Mouse (Mus musculus) stomach, embryonic 14.5 days (tissue): ENCODE measurements around the gene Dapk3. TPM values are rescaled to one million over a fixed set of nuclear protein-coding genes. Genes with fewer than 3 reads are reported as not detected.

Experiments
- ATAC-seq: fragments of 200-750 bp; cut with Nextera tagmentation; 2 replicates; pipeline ENCODE4 v1.8.0; 2017; ENCODE audit warnings: low read depth, moderate TSS enrichment; ENCODE audit not compliant: insufficient number of reproducible peaks, insufficient read depth, low FRiP score
- H3K27ac ChIP-seq: fragments of 300-500 bp; sonication (generic); 2 replicates; pipeline ENCODE4 v1.5.1; 2014; ENCODE audit warnings: mild to moderate bottlenecking, low read length, moderate library complexity, mixed read lengths
- H3K27me3 ChIP-seq: fragments of 300-500 bp; sonication (generic); 2 replicates; pipeline ENCODE4 v1.6.1; 2014; ENCODE audit warnings: low read length, control low read depth, mixed read lengths; ENCODE audit not compliant: control insufficient read depth, insufficient read depth
- H3K36me3 ChIP-seq: fragments of 300-500 bp; sonication (generic); 2 replicates; pipeline ENCODE4 v1.6.1; 2014; ENCODE audit warnings: mild to moderate bottlenecking, control low read depth, low read length, moderate library complexity, mixed read lengths; ENCODE audit not compliant: control insufficient read depth, insufficient read depth
- H3K4me1 ChIP-seq: fragments of 300-500 bp; sonication (generic); 2 replicates; pipeline ENCODE4 v1.6.1; 2014; ENCODE audit warnings: low read length, control low read depth, mixed read lengths; ENCODE audit not compliant: control insufficient read depth, insufficient read depth
- H3K4me2 ChIP-seq: fragments of 300-500 bp; sonication (generic); replicated peaks from 2 replicates; pipeline ENCODE4 v1.6.1; 2014; ENCODE audit warnings: low read depth, low read length, control low read depth
- H3K4me3 ChIP-seq: fragments of 300-500 bp; sonication (generic); 2 replicates; pipeline ENCODE4 v1.5.1; 2014; ENCODE audit warnings: low read depth, low read length, control low read depth
- H3K9ac ChIP-seq: fragments of 300-500 bp; sonication (generic); replicated peaks from 2 replicates; pipeline ENCODE4 v1.6.1; 2014; ENCODE audit warnings: low read depth, mild to moderate bottlenecking, control low read depth, low read length, moderate library complexity, mixed read lengths
- H3K9me3 ChIP-seq: fragments of 300-500 bp; sonication (generic); 2 replicates; pipeline ENCODE4 v1.6.1; 2016; ENCODE audit warnings: low read depth, low read length, control low read depth; ENCODE audit not compliant: control insufficient read depth
- WGBS: fragments of 180-500 bp; shearing (Covaris S2); extraction: QIAGEN DNeasy Blood & Tissue Kit; methylation state at CpG from one replicate; pipeline ENCODE4 v1.1.7; 2014; 5-methylcytosine and 5-hydroxymethylcytosine counted together
- polyA plus RNA-seq: library from polyadenylated mRNA; unstranded; fragments of >200 nt; fragmentation: Nextera tagmentation; extraction: Ambion mirVana; gene quantifications from 2 replicates; pipeline ENCODE4 v1.2.1, GENCODE M21; 2014

The Dapk3 gene
- polyA plus RNA-seq, 1 experiment from 2014 or later: 48.9 TPM

GRCm38 (mm10) chr10:81238618-81239017 lies 55.8 kb downstream of the Dapk3 start:
- H3K36me3 ChIP-seq: no peaks in the 10 kb centered on the region
- no peak for ATAC-seq

GRCm38 (mm10) chr10:81240876-81241275 lies 58.1 kb downstream of the Dapk3 start:
- H3K4me2 ChIP-seq: no peak overlapping the region
- no peak overlapping the region for H3K9ac ChIP-seq
- peaks cover 9% of the 10 kb centered on the region; the same call in 1 of the 2 replicates for H3K27me3 ChIP-seq
- no peaks in the 10 kb centered on the region for H3K4me1 ChIP-seq
- no peak overlapping the region for H3K4me3 ChIP-seq
- ATAC-seq: no peak
- no peaks in the 10 kb centered on the region for H3K9me3 ChIP-seq
- H3K27ac ChIP-seq: no peak overlapping the region
- 27% methylated on average over 13 of the region's 13 CpGs for WGBS
- no peaks in the 10 kb centered on the region for H3K36me3 ChIP-seq

More at GRCm38 (mm10) chr10:81238618-81239017, 55.8 kb downstream of the Dapk3 start:
- 0 out of 2 replicates have a peak, but pooled peaks cover 1% of the 10 kb centered on the region for H3K4me1 ChIP-seq
- H3K9ac ChIP-seq: no peak overlapping the region
- H3K9me3 ChIP-seq: no peaks in the 10 kb centered on the region
- no peak overlapping the region for H3K4me3 ChIP-seq
- 64% methylated on average over 2 of the region's 2 CpGs for WGBS
- H3K27me3 ChIP-seq: peaks cover 9% of the 10 kb centered on the region; the same call in 1 of the 2 replicates
- no peak overlapping the region for H3K27ac ChIP-seq
- H3K4me2 ChIP-seq: no peak overlapping the region

- no peak overlapping the region for H3K4me2 ChIP-seq
- H3K4me3 ChIP-seq: no peak overlapping the region
- no peaks in the 10 kb centered on the region for H3K9me3 ChIP-seq
- no peaks in the 10 kb centered on the region for H3K36me3 ChIP-seq
- no peak overlapping the region for H3K27ac ChIP-seq
- no peak for ATAC-seq
- H3K4me1 ChIP-seq: no peaks in the 10 kb centered on the region
- no peak overlapping the region for H3K9ac ChIP-seq
- WGBS: 89% methylated on average over 16 of the region's 16 CpGs
- H3K27me3 ChIP-seq: peaks cover 9% of the 10 kb centered on the region; the same call in 1 of the 2 replicates
Measured at GRCm38 (mm10) chr10:81242021-81242420, 59.2 kb downstream of the Dapk3 start.

Other genes starting within 250 kb of the Dapk3 start
- 4.7 and 5.9 TPM in 2 replicates for gene Gng7, start 168.1 kb upstream of the Dapk3 start, polyA plus RNA-seq
- gene Diras1, start 157.3 kb upstream of the Dapk3 start, polyA plus RNA-seq: 0.20 and 0.41 TPM in 2 replicates
- gene Slc39a3, start 145.6 kb upstream of the Dapk3 start, polyA plus RNA-seq: 10.3 and 11.9 TPM in 2 replicates
- 162 and 164 TPM in 2 replicates for gene Sgta, start 122.8 kb upstream of the Dapk3 start, polyA plus RNA-seq
- 38.2 and 39.9 TPM in 2 replicates for gene Thop1, start 113.0 kb upstream of the Dapk3 start, polyA plus RNA-seq
- gene Creb3l3, start 84.1 kb upstream of the Dapk3 start, polyA plus RNA-seq: 0.22 and 0.56 TPM in 2 replicates
- gene Map2k2, start 77.1 kb upstream of the Dapk3 start, polyA plus RNA-seq: 164 and 167 TPM in 2 replicates
- 25.5 and 27.4 TPM in 2 replicates for gene Zbtb7a, start 47.8 kb upstream of the Dapk3 start, polyA plus RNA-seq
- 32.7 and 40.9 TPM in 2 replicates for gene Pias4, start 15.1 kb upstream of the Dapk3 start, polyA plus RNA-seq
- gene Eef2, start 6.4 kb upstream of the Dapk3 start, polyA plus RNA-seq: 416 and 434 TPM in 2 replicates
- not detected in 2 replicates for gene 4930442H23Rik, start 844 bp downstream of the Dapk3 start, polyA plus RNA-seq
- gene Nmrk2, start 19.0 kb downstream of the Dapk3 start, polyA plus RNA-seq: 0.14 and 0.35 TPM in 2 replicates
- gene Atcay, start 47.8 kb downstream of the Dapk3 start, polyA plus RNA-seq: 1.9 and 2.2 TPM in 2 replicates
- gene Zfr2, start 50.1 kb downstream of the Dapk3 start, polyA plus RNA-seq: 9.2 and 10.8 TPM in 2 replicates
- gene Matk, start 69.9 kb downstream of the Dapk3 start, polyA plus RNA-seq: 3.4 and 3.9 TPM in 2 replicates
- 223 and 246 TPM in 2 replicates for gene Mrpl54, start 83.9 kb downstream of the Dapk3 start, polyA plus RNA-seq
- 47.0 and 51.1 TPM in 2 replicates for gene Apba3, start 84.0 kb downstream of the Dapk3 start, polyA plus RNA-seq
- gene Tjp3, start 108.6 kb downstream of the Dapk3 start, polyA plus RNA-seq: 21.6 and 25.2 TPM in 2 replicates
- 50.1 and 51.4 TPM in 2 replicates for gene Pip5k1c, start 110.0 kb downstream of the Dapk3 start, polyA plus RNA-seq
- gene Cactin, start 138.1 kb downstream of the Dapk3 start, polyA plus RNA-seq: 21.3 and 21.7 TPM in 2 replicates
- 23.1 and 23.4 TPM in 2 replicates for gene Tbxa2r, start 145.7 kb downstream of the Dapk3 start, polyA plus RNA-seq
- 0.07 TPM in 1 of 2 replicates, not detected in the other for gene Gipc3, start 160.3 kb downstream of the Dapk3 start, polyA plus RNA-seq
- gene Hmg20b, start 167.5 kb downstream of the Dapk3 start, polyA plus RNA-seq: 98.6 TPM in 2 replicates
- 4.7 and 4.8 TPM in 2 replicates for gene Mfsd12, start 174.5 kb downstream of the Dapk3 start, polyA plus RNA-seq
- 0.43 and 0.59 TPM in 2 replicates for gene 4930404N11Rik, start 182.8 kb downstream of the Dapk3 start, polyA plus RNA-seq
- 81.3 and 88.7 TPM in 2 replicates for gene Fzr1, start 195.5 kb downstream of the Dapk3 start, polyA plus RNA-seq
- 44.8 and 48.5 TPM in 2 replicates for gene Dohh, start 201.4 kb downstream of the Dapk3 start, polyA plus RNA-seq
- 3.1 and 4.1 TPM in 2 replicates for gene Gm48551, start 201.5 kb downstream of the Dapk3 start, polyA plus RNA-seq
- gene Gm48552, start 206.0 kb downstream of the Dapk3 start, polyA plus RNA-seq: 1.0 and 1.1 TPM in 2 replicates
- 17.7 and 21.5 TPM in 2 replicates for gene Smim24, start 210.0 kb downstream of the Dapk3 start, polyA plus RNA-seq